Mouse (Mus musculus) embryonic fibroblast, embryonic 13.5 days (primary cell): ENCODE measurements at regions not wholly inside any gene's neighbourhood (a gene's known extent, or its start where the extent isn't known, plus 50 kb on each side); places are given as distances from the start of the nearest gene placed in this dataset.
A peak's percentile ranks its signal among the peaks of the same experiment; 100 is the strongest.

Experiments
- H3K27ac ChIP-seq: 2 replicates; pipeline ENCODE4 v1.5.1; 2012; ENCODE audit warnings: low read length, control low read depth, inconsistent platforms; ENCODE audit not compliant: insufficient read depth
- H3K4me1 ChIP-seq: 2 replicates; pipeline ENCODE4 v1.6.1; 2011; ENCODE audit warnings: low read length; ENCODE audit not compliant: control insufficient read depth, insufficient read depth
- H3K4me3 ChIP-seq: 2 replicates; pipeline ENCODE4 v1.5.1; 2011; ENCODE audit warnings: mild to moderate bottlenecking, control low read depth, low read length; ENCODE audit not compliant: insufficient read depth
- CTCF ChIP-seq: IDR thresholded peaks from 2 replicates; pipeline ENCODE4 v1.5.1; 2011; ENCODE audit warnings: mild to moderate bottlenecking, control low read depth, low read length, moderate library complexity, borderline replicate concordance; ENCODE audit not compliant: insufficient read depth
- POLR2A ChIP-seq: IDR thresholded peaks from 2 replicates; pipeline ENCODE4 v1.6.1; 2011; ENCODE audit warnings: low read depth, mild to moderate bottlenecking, control low read depth, low read length, moderate library complexity

DNA sequence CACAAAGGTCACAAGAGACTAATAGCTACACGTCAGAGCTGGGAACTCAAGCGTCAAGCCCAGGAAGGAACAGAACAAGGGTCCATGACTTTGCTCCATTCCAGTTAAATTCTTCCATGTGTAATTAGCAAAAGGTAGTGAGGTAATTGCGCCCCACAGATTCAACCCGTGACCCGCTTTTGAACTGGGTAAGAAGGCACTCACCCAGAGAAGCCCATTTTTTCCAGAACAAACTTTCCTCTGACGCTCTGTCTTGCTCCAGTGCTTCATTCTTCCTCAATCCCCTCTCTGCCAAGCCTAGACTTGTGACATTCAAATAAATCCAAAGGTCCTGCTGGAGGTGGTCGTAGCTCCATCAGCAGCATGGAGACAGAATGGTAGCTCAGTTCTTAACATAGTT is 110.2 kb upstream of the Ccdc122 start:
- Histone ChIP-seq H3K4me3 (no peak overlapping the region), H3K4me1 (peaks cover 3% of the 10 kb centered on the region; the same call in 1 of the 2 replicates), H3K27ac (no peak overlapping the region)
- TF ChIP-seq CTCF, result no peak
- TF ChIP-seq POLR2A, result no peak

DNA sequence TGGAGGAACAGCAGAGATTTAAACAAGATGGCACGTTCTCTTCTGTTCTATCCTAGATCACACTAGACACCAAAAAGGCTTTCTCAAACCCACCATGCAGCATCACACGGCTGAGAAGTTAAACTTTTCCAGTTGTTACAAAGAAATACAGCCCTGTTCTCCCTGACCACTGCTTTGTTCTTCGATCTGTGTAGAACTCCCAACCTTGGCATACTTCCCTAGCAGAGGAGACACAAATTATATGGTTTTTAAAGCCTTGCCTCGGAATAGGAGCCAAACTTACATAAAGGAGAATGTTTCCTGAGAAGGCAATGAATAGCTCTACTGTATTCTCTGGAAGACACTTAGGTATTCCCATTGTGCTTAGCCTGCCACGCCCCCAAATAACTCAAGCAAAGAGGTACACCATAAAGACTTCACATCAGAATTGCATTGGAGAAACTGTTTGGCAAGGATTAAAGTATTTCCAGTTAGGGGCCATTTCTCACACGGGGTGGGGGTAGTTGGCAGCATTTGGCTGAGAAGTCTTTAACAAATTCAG is 114.1 kb upstream of the Ccdc122 start:
- no peak overlapping the region for H3K4me3 ChIP-seq
- no peak overlapping the region for H3K27ac ChIP-seq
- H3K4me1 ChIP-seq, result no peaks in the 10 kb centered on the region
- TF ChIP-seq CTCF, result no peak
- TF ChIP-seq POLR2A, result no peak

DNA sequence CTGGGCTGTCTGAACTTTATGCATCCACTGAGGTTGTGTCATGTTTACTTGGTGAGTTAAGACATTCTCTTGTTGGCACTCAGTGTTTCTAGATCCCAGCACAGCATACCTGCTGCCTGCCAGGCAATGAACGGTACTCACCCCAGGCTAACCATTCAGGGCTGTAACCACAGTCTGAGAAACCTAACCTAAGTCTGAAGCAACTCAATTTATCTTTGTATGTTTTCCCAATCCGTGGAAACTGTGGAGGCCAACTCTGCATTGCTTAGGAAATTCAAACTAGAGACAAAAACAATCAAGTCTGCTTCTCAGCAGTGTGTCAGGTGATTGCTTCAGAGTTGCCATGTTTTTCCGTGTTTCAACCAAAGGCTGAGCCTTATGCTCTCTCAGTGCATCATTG is 118.5 kb upstream of the Ccdc122 start:
- H3K4me1 ChIP-seq, result no peaks in the 10 kb centered on the region
- TF ChIP-seq CTCF (no peak), POLR2A (no peak)
- H3K27ac ChIP-seq, result no peak overlapping the region
- H3K4me3 ChIP-seq, result no peak overlapping the region

DNA sequence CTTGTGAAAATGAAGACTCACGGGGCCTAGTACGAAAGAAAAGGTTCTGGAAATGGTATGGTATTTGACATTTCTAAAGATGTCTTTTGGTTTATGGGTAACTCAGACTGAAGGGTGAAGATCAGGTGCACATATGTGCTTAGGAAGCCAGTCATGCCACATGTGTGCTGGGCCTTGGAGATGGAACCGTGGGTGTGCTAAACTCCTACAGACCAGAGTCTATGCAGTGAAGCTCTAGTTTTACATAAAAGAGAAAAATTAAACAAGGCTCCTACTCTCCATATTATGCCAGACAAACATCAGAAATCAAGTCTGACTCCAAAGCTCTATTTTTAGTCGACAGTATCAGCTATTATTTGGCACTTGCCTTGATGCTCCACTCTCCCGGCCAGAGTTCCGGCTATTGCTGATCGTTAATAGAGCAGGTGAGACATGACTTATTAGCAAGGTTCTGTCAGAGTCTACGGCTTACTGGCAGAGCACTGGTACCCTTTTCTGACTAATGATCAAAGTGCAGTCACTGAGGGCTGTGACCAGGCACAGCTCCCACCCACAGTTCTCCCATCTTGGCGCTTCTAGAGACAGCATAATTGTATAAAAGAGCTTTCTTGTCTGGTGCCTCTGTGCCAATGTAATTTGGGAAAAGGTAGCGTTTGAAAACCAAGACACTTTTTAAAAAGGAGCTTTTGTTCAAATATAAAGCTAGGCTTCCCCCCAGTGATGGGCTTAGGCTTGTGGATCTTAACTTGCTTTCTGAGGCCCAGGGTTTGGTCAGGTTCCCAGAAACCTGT is 119.2 kb upstream of the Ccdc122 start:
- TF ChIP-seq POLR2A (no peak), CTCF (no peak)
- H3K27ac ChIP-seq, result no peak overlapping the region
- no peaks in the 10 kb centered on the region for H3K4me1 ChIP-seq
- H3K4me3 ChIP-seq, result no peak overlapping the region

DNA sequence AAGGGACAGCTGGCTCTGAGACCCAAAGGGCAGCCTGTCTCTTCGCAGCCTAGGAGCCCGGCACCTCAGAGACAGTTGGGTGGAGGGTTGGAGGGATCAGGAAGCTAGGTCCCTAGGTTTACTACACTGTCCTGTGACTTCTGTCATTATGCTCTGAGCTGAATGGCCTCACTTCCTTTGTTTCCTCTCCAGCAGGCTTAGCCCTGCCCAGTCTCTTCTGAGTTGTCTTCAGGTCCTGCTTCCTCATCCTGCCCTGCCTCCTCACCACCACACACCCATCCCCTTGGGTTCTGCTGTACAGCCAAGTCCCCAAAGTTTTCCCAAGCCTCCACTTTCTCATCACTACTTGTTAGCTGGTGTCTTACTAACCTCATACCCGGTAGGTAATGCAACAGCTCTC is 122.7 kb upstream of the Ccdc122 start:
- H3K27ac ChIP-seq, result no peak overlapping the region
- no peak overlapping the region for H3K4me3 ChIP-seq
- TF ChIP-seq POLR2A, result no peak
- H3K4me1 ChIP-seq, result no peaks in the 10 kb centered on the region

DNA sequence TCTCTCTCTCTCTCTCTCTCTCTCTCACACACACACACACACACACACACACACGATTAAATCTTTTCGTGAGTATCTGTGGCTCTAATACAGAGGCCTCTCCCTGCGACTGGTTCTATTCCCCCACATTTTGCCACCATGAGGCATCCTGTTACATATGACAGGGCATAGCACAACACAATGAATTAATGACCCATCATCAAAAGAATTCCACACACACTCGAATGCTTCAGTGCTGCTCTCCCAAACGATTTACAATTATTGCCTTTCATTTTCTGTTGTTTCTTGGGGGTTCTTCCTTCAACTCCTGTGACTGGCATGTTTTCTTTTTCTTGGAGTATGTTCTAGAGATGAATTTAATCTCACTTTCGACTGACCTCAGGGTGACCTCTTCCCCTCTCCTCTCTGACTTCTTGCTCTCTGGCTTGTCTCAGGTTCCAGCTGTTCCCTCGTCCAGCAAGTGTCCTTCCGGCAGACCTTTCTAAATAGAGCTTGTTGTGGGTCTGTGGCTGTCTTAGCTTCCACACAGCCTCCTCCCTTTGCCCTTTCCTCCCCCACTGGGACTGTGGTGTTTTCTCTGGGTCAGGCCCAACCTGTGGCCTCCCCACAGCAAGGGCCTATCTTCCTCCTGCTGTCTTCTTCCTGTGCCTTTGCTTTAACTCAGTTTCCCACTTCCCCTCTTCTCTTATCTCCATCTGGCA is 124.1 kb upstream of the Ccdc122 start:
- Histone ChIP-seq H3K4me1 (no peaks in the 10 kb centered on the region; the same call in 1 of the 2 replicates), H3K27ac (no peak overlapping the region)
- TF ChIP-seq CTCF (no peak), POLR2A (no peak)

DNA sequence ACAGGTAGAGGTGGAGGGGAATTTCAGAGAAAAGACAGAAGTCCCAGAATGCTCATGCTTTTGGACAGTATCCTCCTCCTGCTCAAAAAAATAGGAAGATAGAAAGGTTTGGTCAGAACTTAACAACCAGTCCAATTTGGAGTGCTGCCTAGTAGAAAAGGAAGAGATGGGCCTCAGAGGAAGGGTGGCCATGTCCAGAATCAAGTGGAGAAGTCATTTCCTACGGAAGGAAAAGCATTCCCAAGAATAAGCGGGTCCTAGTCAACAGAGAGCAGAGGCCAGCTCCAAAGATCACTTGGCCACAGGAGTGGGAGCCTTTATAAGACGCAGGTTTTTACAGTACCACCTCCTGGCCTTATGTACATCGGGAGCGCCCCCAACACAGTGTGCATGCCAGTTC is 125.3 kb upstream of the Ccdc122 start:
- H3K4me1 ChIP-seq, result no peaks in the 10 kb centered on the region; the same call in 1 of the 2 replicates
- H3K27ac ChIP-seq, result no peak overlapping the region
- H3K4me3 ChIP-seq, result no peak overlapping the region
- TF ChIP-seq CTCF (no peak), POLR2A (no peak)

More for the DNA sequence above, 124.1 kb upstream of the Ccdc122 start:
- no peak overlapping the region for H3K4me3 ChIP-seq

DNA sequence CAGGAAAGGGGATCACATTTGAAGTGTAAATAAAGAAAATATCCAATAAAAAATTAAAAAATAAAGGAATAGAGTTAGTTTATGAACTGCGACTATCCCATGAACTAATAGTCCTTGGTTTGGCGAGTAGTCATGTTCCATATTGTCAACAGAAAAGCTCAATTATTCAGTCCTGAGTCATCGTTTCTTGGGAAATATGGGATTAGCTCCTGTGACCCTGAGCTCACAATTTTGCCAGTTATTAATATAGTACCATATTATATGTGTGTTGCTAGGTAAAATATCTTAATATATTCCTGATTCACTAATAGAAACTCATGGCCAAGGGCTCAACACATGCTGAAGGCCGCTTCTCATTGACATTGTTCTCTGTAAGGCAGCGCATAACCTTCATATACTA is 126.4 kb upstream of the Ccdc122 start:
- TF ChIP-seq CTCF (no peak), POLR2A (no peak)
- Histone ChIP-seq H3K4me1 (no peaks in the 10 kb centered on the region; the same call in 1 of the 2 replicates), H3K4me3 (no peak overlapping the region), H3K27ac (no peak overlapping the region; the same call in 1 of the 2 replicates)

DNA sequence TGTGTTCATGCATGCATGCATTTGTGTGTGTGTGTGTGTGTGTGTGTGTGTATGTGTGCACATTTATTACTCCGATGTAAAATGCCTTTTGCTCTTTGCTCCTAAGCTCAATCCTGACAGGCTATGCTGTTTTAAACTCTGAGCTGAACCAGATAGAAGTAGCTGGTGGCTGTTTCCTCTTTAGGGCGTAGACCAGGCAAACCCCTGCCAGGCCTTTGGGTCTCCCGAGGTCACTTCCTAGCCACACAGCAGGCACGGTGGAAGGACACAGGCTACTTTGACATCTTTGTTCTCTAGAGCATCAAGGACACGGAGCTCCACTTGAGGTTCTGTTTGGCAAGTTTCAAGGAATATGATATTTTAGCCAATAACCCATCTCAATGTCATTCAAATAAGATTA is 128.6 kb upstream of the Ccdc122 start:
- no peak overlapping the region for H3K4me3 ChIP-seq
- TF ChIP-seq POLR2A (no peak), CTCF (no peak)

DNA sequence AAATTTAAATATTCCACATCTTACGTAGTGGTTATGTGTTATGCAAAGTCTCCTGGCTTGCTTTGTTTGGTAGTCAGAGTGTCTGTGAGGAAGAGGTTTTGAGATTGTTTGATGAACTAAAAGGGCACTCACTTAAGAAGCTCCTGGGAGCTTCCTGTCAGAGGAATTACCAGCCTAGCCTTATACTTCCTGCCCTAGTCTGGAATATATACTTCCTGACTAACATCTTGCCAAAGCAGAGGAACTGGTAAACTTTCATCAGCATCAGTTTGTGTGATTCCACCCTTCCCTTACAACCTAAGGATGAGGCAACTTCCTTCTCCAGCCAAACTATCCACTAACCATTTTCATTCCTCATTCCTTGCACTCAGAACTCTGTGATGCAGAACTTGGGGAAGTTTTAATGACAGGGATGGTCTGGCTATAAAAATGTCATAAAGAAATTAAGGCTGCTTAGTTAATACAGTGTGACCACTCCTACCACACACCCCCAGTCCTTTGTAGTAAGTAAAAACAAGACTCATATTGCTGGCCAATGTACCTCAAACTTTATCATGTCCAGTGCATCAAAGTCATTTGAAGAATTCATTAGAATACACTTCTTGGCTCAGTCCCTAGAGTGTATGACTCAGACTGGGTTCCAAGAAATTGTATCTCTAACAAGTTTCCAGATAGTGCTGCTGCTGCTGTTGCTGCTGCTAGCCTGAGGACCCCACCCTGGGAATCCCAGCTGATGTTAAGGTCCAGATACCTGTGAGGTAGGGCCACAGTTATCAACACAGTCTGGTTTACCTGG is 133.4 kb upstream of the Ccdc122 start:
- Histone ChIP-seq H3K27ac (peak overlapping the region; percentile 57; the same call in 1 of the 2 replicates), H3K4me1 (peaks cover 8% of the 10 kb centered on the region), H3K4me3 (no peak overlapping the region)
- TF ChIP-seq CTCF (no peak), POLR2A (no peak)

More for the DNA sequence above, 128.6 kb upstream of the Ccdc122 start:
- Histone ChIP-seq H3K27ac (no peak overlapping the region), H3K4me1 (peaks cover 7% of the 10 kb centered on the region)
